ENCODE assay signal across 14 mouse cellular contexts in genomic region chr13:41773812-41774376, GRCm38 (mm10).
"Had no signal": no experiment of that assay in that cellular context is flagged by ENCODE, and none has a peak within 500 bp of the region (broad histone marks: within the 10 kb centered on the region; RNA-seq: fewer than 3 reads in every experiment).

No protein-coding gene starts in this region.

- H3K36me3 ChIP-seq: midbrain, embryonic 10.5 days; midbrain, embryonic 15.5 days; neural tube, embryonic 13.5 days had no signal

- H3K9ac ChIP-seq: liver, embryonic 14.5 days; midbrain, embryonic 15.5 days; neural tube, embryonic 13.5 days had no signal

- H3K4me2 ChIP-seq: midbrain, embryonic 15.5 days; neural tube, embryonic 13.5 days had no signal

- DNase-seq: kidney, adult 9 months; kidney, postnatal 36 days; lung, adult 18-20 months; lung, postnatal 36 days; retina, postnatal 1 day; right cerebral cortex, postnatal 4 days; spleen, adult 18-20 months; thymus, adult 18-20 months; thymus, postnatal 14 days had no signal

- H3K9me3 ChIP-seq: midbrain, embryonic 10.5 days; midbrain, embryonic 15.5 days; neural tube, embryonic 13.5 days had no signal

- H3K4me3 ChIP-seq: midbrain, embryonic 10.5 days; midbrain, embryonic 15.5 days; neural tube, embryonic 13.5 days had no signal

- ATAC-seq: midbrain, embryonic 15.5 days had no signal

- H3K4me1 ChIP-seq: midbrain, embryonic 15.5 days; neural tube, embryonic 13.5 days had no signal

- H3K27ac ChIP-seq: kidney, postnatal 0 days; liver, embryonic 14.5 days; midbrain, embryonic 10.5 days; midbrain, embryonic 15.5 days; neural tube, embryonic 13.5 days had no signal

- H3K27me3 ChIP-seq: midbrain, embryonic 15.5 days; neural tube, embryonic 13.5 days had no signal
